In genomic region chr17:31434825-31435325, GRCm38 (mm10) we compare ENCODE assay signal across 9 mouse cellular contexts. TPM values are rescaled to one million over a fixed set of nuclear protein-coding genes. Genes with fewer than 3 reads are reported as not detected.
DNase-seq lines count a peak whose midpoint lies in the region; ATAC-seq and TF ChIP-seq lines count a peak whose summit lies in the region.
"Had no signal": no experiment of that assay in that cellular context is flagged by ENCODE, and none has a peak within 500 bp of the region (broad histone marks: within the 10 kb centered on the region; RNA-seq: fewer than 3 reads in every experiment).

No protein-coding gene starts in this region.

- no peak overlapping the region for H3K4me3 ChIP-seq in heart, embryonic 14.5 days (ENCODE audit: control insufficient read depth in 1 of 2, insufficient read depth in 1 of 2, low read depth in 1 of 2, low read length in 2 of 2)
- H3K4me3 ChIP-seq in hindbrain, embryonic 12.5 days = no peak overlapping the region
- no peak overlapping the region for H3K4me3 ChIP-seq in midbrain, embryonic 15.5 days
- H3K4me3 ChIP-seq in left cerebral cortex, adult 2 months = no peak overlapping the region
- H3K4me3 ChIP-seq: liver, embryonic 13.5 days had no signal

- DNase-seq in heart, adult 9 months (ENCODE audit: low spot score in 2 of 2) = no peak
- DNase-seq in brain, adult 2 months (ENCODE audit: low read depth, low spot score) = peak; percentile 32
- no peak for DNase-seq in left cerebral cortex, adult 2 months (ENCODE audit: extremely low spot score in 1 of 2, low spot score in 2 of 2)
- DNase-seq in frontal cortex, adult 2 months (ENCODE audit: extremely low spot score in 1 of 2, low spot score in 1 of 2) = no peak
- no peak for DNase-seq in right cerebral cortex, postnatal 14 days
- DNase-seq: liver, embryonic 13.5 days had no signal

- WGBS in heart, embryonic 14.5 days = 7% methylated on average over 8 of the region's 8 CpGs
- 5% methylated on average over 8 of the region's 8 CpGs for WGBS in hindbrain, embryonic 12.5 days
- 6% methylated on average over 8 of the region's 8 CpGs for WGBS in midbrain, embryonic 15.5 days

- H3K4me1 ChIP-seq in heart, embryonic 14.5 days (ENCODE audit: control insufficient read depth in 2 of 2, insufficient read depth in 2 of 2, low read length in 2 of 2) = peaks cover 6 to 9% of the 10 kb centered on the region in 2 experiments; a peak in 3 of 4 replicates
- H3K4me1 ChIP-seq in hindbrain, embryonic 12.5 days = peaks cover 34% of the 10 kb centered on the region
- peaks cover 25% of the 10 kb centered on the region for H3K4me1 ChIP-seq in midbrain, embryonic 15.5 days

- H3K27me3 ChIP-seq in heart, embryonic 14.5 days (ENCODE audit: control insufficient read depth, insufficient read depth, low read length) = no peaks in the 10 kb centered on the region
- H3K27me3 ChIP-seq in hindbrain, embryonic 12.5 days = peaks cover 10% of the 10 kb centered on the region
- no peaks in the 10 kb centered on the region for H3K27me3 ChIP-seq in midbrain, embryonic 15.5 days (replicated peaks)

- ATAC-seq in heart, embryonic 14.5 days (ENCODE audit: insufficient number of reproducible peaks, insufficient read depth, low FRiP score, low read depth) = no peak
- ATAC-seq in hindbrain, embryonic 12.5 days (ENCODE audit: low FRiP score) = no peak
- ATAC-seq in midbrain, embryonic 15.5 days (replicated peaks) = no peak

- H3K9me3 ChIP-seq in heart, embryonic 14.5 days (ENCODE audit: control insufficient read depth, low read length) = no peaks in the 10 kb centered on the region
- no peaks in the 10 kb centered on the region; the same call in 1 of the 2 replicates for H3K9me3 ChIP-seq in hindbrain, embryonic 12.5 days (replicated peaks)
- H3K9me3 ChIP-seq in midbrain, embryonic 15.5 days = no peaks in the 10 kb centered on the region
- H3K9me3 ChIP-seq: liver, embryonic 13.5 days had no signal

- peak overlapping the region; percentile 38 for H3K4me2 ChIP-seq in heart, embryonic 14.5 days (ENCODE audit: low read length)
- H3K4me2 ChIP-seq in hindbrain, embryonic 12.5 days (replicated peaks) = peak overlapping the region; percentile 17
- H3K4me2 ChIP-seq in midbrain, embryonic 15.5 days = peak overlapping the region; percentile 8; the same call in 1 of the 2 replicates
- H3K4me2 ChIP-seq: liver, embryonic 13.5 days had no signal

- no peaks in the 10 kb centered on the region for H3K36me3 ChIP-seq in heart, embryonic 14.5 days (ENCODE audit: control insufficient read depth, insufficient read depth, low read length)
- H3K36me3 ChIP-seq in hindbrain, embryonic 12.5 days = peaks cover 7% of the 10 kb centered on the region
- H3K36me3 ChIP-seq in midbrain, embryonic 15.5 days (replicated peaks) = peaks cover 3% of the 10 kb centered on the region; the same call in 1 of the 2 replicates
- H3K36me3 ChIP-seq: liver, embryonic 13.5 days had no signal

- no peak overlapping the region; the same call in 1 of the 2 replicates for H3K9ac ChIP-seq in heart, embryonic 14.5 days (ENCODE audit: low read length)
- H3K9ac ChIP-seq in hindbrain, embryonic 12.5 days = 0 out of 2 replicates have a peak overlapping the region, but pooled peaks have one; percentile 20
- no peak overlapping the region for H3K9ac ChIP-seq in midbrain, embryonic 15.5 days
- H3K9ac ChIP-seq: liver, embryonic 13.5 days had no signal

- TF ChIP-seq CTCF in left cerebral cortex, adult 2 months (IDR thresholded peaks at IDR 0.05) = no peak

- intact Hi-C loops in left cerebral cortex, adult 2 months (cut with DNase I) = no loop called here

- H3K27ac ChIP-seq in heart, embryonic 14.5 days (replicated peaks in 1 of 2; ENCODE audit: control insufficient read depth in 1 of 2, insufficient read depth in 1 of 2, low read depth in 2 of 2, low read length in 2 of 2) = no peak overlapping the region
- peak overlapping the region; percentile 24 for H3K27ac ChIP-seq in hindbrain, embryonic 12.5 days
- H3K27ac ChIP-seq in midbrain, embryonic 15.5 days = peak overlapping the region; percentile 57
- H3K27ac ChIP-seq in left cerebral cortex, adult 2 months = no peak overlapping the region
- H3K27ac ChIP-seq: liver, embryonic 13.5 days had no signal

RNA-seq across cellular contexts. Expression of gene Pde9a, which starts 48.9 kb away (rescaled TPM):
- polyA plus RNA-seq in heart, embryonic 14.5 days (2014; fragmentation: Nextera tagmentation; extraction: Ambion mirVana) = 6.6 and 9.1 TPM in 2 replicates
- polyA plus RNA-seq in hindbrain, embryonic 12.5 days (2016; fragmentation: Nextera tagmentation; extraction: Ambion mirVana) = 30.4 and 33.3 TPM in 2 replicates
- 36.1 and 38.1 TPM in 2 replicates for polyA plus RNA-seq in midbrain, embryonic 15.5 days (2015; fragmentation: Nextera tagmentation; extraction: Ambion mirVana)
- total RNA-seq in left cerebral cortex, adult 2 months (2021) = 10 to 100 TPM; 23.7 to 25.0 TPM
- 28.6 and 29.6 TPM in 2 replicates for polyA plus RNA-seq in frontal cortex, adult 2 months (2012; rRNA removed)

Comparison
In these comparisons a context has a peak if more than half of its experiments do, and no peak if none do; other contexts are left out.
1. H3K27ac ChIP-seq: peak in hindbrain, embryonic 12.5 days (single experiment) and midbrain, embryonic 15.5 days (single experiment); none in heart, embryonic 14.5 days (0 of 2) and left cerebral cortex, adult 2 months (single experiment).
2. Peak in every context shown above with its lines, with median percentiles within 50 percentile points of each other: H3K4me2 ChIP-seq.